Mouse (Mus musculus): ENCODE data around the gene Ctnna3. TPM values are rescaled to one million over a fixed set of nuclear protein-coding genes. Genes with fewer than 3 reads are reported as not detected.
A peak's percentile ranks its signal among the peaks of the same experiment; 100 is the strongest.

Gene Ctnna3
- polyA plus RNA-seq, 1 experiment from 2014 or later, result not detected

DNA sequence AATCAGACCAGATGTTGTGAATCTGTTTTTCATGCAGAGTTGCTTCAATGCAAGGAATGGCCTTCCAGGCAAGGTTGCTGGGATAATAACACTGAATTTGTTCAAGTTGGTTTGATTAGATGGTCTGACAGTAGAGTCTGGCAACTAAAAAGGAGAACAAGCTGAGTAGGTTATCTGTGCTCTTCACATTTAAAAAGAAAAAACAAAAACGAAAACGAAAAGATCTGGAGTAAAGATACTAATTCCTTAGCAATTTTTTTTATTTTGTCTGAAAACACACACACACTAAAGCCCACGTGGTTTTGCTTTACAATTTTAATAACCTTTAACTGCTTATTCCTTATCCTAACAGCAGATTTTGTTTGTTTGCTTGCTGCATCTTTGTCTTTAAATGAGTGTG is 1141.4 kb downstream of the Ctnna3 start:
- DNase-seq (ENCODE audit: low read depth, low spot score) (no peak), ATAC-seq (no peak)
- in situ Hi-C loops (cut with MboI; ENCODE audit: low pct_unique_long_range_greater_than_20kb), result no loop called here
- no peaks in the 10 kb centered on the region for H3K27me3 ChIP-seq
- POLR2A ChIA-PET, result no interaction called here
- CTCF ChIA-PET, result no interaction called here
- TF ChIP-seq CTCF (IDR thresholded peaks at IDR 0.05), result no peak

DNA sequence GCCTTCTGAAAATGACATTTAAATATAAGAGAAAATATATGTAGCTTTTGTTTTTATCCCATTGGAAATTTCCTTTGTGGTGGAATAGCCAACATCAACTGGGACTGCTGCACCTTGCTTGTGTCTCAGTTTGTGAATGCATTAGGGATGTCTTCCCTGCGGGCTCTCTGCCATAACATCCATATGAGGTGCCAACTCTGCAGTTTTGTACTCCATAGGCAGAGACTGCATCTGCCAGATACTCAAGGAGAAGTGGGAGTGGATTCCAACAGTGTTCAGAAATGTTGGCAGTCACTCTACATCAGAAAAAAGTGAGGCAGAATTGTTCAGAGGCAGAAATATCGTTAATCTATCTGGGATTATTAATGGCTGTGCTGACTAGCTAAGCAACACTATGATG is 1158.2 kb downstream of the Ctnna3 start:
- POLR2A ChIA-PET, result no interaction called here
- H3K27me3 ChIP-seq, result no peaks in the 10 kb centered on the region
- CTCF ChIA-PET, result no interaction called here
- ATAC-seq, result no peak
- DNase-seq (ENCODE audit: low read depth, low spot score), result no peak
- in situ Hi-C loops (cut with MboI; ENCODE audit: low pct_unique_long_range_greater_than_20kb), result no loop called here
- no peak for TF ChIP-seq CTCF (IDR thresholded peaks at IDR 0.05)

- TF ChIP-seq CTCF (IDR thresholded peaks at IDR 0.05), result no peak
- ChIA-PET CTCF (no interaction called here), POLR2A (interaction anchor here (0.6 kb wide), 1 partner anchor 502 kb away, joined by 3 read pairs; no protein-coding TSS in a partner anchor)
- in situ Hi-C loops (cut with MboI; ENCODE audit: low pct_unique_long_range_greater_than_20kb), result no loop called here
- DNase-seq (ENCODE audit: low read depth, low spot score) (no peak), ATAC-seq (no peak)
- H3K27me3 ChIP-seq, result peaks cover 5% of the 10 kb centered on the region
Observed at GRCm38 (mm10) chr10:64636760-64637159, 1206.9 kb downstream of the Ctnna3 start.

- DNase-seq (ENCODE audit: low read depth, low spot score) (no peak), ATAC-seq (no peak)
- in situ Hi-C loops (cut with MboI; ENCODE audit: low pct_unique_long_range_greater_than_20kb), result no loop called here
- peaks cover 5% of the 10 kb centered on the region for H3K27me3 ChIP-seq
- ChIA-PET CTCF (no interaction called here), POLR2A (no interaction called here)
- TF ChIP-seq CTCF (IDR thresholded peaks at IDR 0.05), result no peak
Observed at GRCm38 (mm10) chr10:64639061-64639460, 1209.2 kb downstream of the Ctnna3 start.

DNA sequence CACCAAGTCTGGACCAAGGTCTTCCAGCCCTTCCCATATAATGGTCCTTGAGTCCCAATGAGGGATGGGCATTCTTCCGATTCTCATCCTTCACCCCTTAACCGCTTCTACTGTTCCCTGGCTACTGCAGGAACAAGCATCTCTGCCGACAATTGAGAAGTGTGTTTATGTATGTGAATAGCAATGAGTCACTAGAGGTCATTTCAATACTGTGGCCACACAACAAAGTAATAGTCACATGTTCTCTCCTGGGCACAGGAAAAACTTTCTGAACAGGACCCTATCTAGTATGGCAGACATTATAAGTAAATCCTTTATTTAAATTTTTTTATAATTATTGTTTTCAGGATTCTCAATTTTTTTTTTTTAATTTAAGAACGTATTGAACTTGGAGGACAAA is 1211.2 kb downstream of the Ctnna3 start:
- peaks cover 5% of the 10 kb centered on the region for H3K27me3 ChIP-seq
- ATAC-seq (no peak), DNase-seq (ENCODE audit: low read depth, low spot score) (no peak)
- POLR2A ChIA-PET, result no interaction called here
- in situ Hi-C loops (cut with MboI; ENCODE audit: low pct_unique_long_range_greater_than_20kb), result no loop called here
- CTCF ChIA-PET, result no interaction called here
- no peak for TF ChIP-seq CTCF (IDR thresholded peaks at IDR 0.05)

- peaks cover 5% of the 10 kb centered on the region for H3K27me3 ChIP-seq
- no peak for TF ChIP-seq CTCF (IDR thresholded peaks at IDR 0.05)
- ChIA-PET CTCF (no interaction called here), POLR2A (no interaction called here)
- peak; percentile 69 for ATAC-seq
- in situ Hi-C loops (cut with MboI; ENCODE audit: low pct_unique_long_range_greater_than_20kb), result no loop called here
- no peak for DNase-seq (ENCODE audit: low read depth, low spot score)
Observed at GRCm38 (mm10) chr10:64641576-64641975, 1211.7 kb downstream of the Ctnna3 start.

DNA sequence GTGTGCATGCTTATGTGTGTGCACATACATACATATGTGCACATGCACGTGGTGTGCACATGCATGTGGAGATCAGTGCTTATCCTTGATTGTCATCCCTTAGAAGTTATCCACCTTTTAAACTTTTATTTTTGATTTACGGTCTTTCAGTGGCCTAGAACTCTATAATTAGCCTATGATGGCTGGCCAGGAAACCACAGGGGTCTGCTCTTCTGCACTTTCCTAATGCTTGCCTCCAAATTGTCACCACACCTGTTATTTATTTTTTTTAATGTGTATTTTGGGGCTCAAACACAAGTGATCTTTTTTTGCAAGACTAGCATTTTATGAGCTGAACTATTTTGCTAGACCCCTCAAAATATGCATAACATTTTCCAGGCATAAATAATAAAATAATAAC is 1214.1 kb downstream of the Ctnna3 start:
- TF ChIP-seq CTCF (IDR thresholded peaks at IDR 0.05), result no peak
- ATAC-seq (no peak), DNase-seq (ENCODE audit: low read depth, low spot score) (no peak)
- H3K27me3 ChIP-seq, result no peaks in the 10 kb centered on the region
- ChIA-PET CTCF (no interaction called here), POLR2A (no interaction called here)
- in situ Hi-C loops (cut with MboI; ENCODE audit: low pct_unique_long_range_greater_than_20kb), result no loop called here

DNA sequence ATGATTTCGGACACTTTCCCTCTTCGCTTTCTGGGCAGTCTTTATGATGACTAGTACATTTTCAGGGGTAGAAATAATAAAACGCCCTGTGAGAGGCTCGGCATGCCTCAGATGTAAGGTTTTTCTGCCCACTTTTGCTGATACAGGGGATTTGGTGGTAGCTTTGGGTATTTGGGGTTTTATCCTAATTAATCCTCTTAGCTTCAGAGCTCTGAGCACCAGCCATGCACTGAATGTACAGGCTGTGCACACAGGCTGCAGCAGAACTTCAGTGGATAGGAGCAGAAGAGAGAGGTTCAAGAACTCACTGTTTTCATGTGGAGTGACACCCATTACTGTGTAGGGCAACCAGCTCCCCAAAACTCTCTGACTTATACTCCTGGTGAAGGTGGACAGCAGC is 1231.3 kb downstream of the Ctnna3 start:
- ChIA-PET POLR2A (interaction anchor here (0.7 kb wide), 1 partner anchor 52 kb away, joined by 5 read pairs; no protein-coding TSS in a partner anchor), CTCF (interaction anchor here (1.5 kb wide), 1 partner anchor 28 kb away, joined by 4 read pairs; no protein-coding TSS in a partner anchor)
- DNase-seq (ENCODE audit: low read depth, low spot score) (no peak), ATAC-seq (no peak)
- H3K27me3 ChIP-seq, result no peaks in the 10 kb centered on the region
- in situ Hi-C loops (cut with MboI; ENCODE audit: low pct_unique_long_range_greater_than_20kb), result no loop called here
- no peak for TF ChIP-seq CTCF (IDR thresholded peaks at IDR 0.05)

DNA sequence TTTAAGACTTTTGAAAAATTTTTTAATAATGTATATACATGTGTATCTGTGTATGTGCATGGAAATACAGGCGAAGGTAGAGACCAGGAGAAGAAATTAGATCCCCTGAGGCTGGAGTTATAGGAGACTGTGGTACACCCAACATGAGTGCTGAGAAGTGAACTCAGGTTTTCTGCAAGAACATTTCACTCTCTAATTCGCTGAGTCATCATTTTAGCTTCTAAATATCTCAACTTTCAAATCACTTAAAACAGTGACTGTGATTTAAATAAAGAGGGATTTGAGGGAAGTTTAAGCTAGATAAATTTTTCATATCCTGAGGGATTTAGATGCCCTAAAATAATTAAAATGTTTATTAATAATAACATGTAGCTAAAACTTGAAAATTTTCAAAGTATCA is 1241.6 kb downstream of the Ctnna3 start:
- no peak for TF ChIP-seq CTCF (IDR thresholded peaks at IDR 0.05)
- DNase-seq (ENCODE audit: low read depth, low spot score) (no peak), ATAC-seq (no peak)
- POLR2A ChIA-PET, result no interaction called here
- in situ Hi-C loops (cut with MboI; ENCODE audit: low pct_unique_long_range_greater_than_20kb), result no loop called here
- no peaks in the 10 kb centered on the region for H3K27me3 ChIP-seq
- CTCF ChIA-PET, result no interaction called here

DNA sequence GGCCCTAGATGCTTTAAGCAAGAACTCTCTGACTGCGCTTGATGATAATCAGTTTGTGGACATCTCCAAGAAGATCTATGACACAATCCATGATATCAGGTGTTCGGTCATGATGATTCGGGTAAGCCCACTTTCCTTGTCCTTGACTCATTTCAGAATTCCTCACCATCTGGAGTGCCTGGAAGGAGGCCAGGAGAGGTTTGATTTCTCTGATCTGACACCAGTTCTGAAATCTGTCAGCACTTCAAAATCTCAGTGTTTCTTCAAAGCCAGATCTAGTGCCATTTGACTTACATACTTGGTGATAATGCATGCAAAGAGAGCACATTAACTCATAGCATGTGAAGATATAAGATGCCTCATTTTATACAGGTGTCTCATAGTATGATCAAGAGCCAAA is 1245.9 kb downstream of the Ctnna3 start:
- no peaks in the 10 kb centered on the region for H3K27me3 ChIP-seq
- no peak for TF ChIP-seq CTCF (IDR thresholded peaks at IDR 0.05)
- ChIA-PET CTCF (no interaction called here), POLR2A (no interaction called here)
- DNase-seq (ENCODE audit: low read depth, low spot score), result no peak
- in situ Hi-C loops (cut with MboI; ENCODE audit: low pct_unique_long_range_greater_than_20kb), result no loop called here
- no peak for ATAC-seq

DNA sequence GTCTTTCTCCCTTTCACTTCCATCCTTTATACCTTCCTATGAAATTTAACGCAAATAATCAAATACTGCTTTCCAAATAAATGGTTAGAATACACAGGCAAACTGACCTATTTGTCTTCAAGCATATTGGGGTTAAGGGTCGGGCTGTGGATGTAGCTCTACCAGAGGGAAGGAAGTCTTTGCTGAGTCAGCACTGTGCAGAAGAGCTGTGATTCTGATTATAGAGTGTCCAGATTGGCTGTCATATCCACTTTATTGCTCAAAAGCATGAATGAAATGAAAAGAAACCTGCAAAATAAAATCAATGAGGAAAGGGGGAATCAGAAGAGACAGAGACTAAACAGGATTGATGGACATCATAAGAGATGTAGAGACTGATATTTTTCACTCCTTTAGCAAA is 1280.1 kb downstream of the Ctnna3 start:
- in situ Hi-C loops (cut with MboI; ENCODE audit: low pct_unique_long_range_greater_than_20kb), result no loop called here
- ATAC-seq, result no peak
- H3K27me3 ChIP-seq, result no peaks in the 10 kb centered on the region
- CTCF ChIA-PET, result no interaction called here
- TF ChIP-seq CTCF (IDR thresholded peaks at IDR 0.05), result no peak
- POLR2A ChIA-PET, result no interaction called here
- no peak for DNase-seq (ENCODE audit: low read depth, low spot score)

DNA sequence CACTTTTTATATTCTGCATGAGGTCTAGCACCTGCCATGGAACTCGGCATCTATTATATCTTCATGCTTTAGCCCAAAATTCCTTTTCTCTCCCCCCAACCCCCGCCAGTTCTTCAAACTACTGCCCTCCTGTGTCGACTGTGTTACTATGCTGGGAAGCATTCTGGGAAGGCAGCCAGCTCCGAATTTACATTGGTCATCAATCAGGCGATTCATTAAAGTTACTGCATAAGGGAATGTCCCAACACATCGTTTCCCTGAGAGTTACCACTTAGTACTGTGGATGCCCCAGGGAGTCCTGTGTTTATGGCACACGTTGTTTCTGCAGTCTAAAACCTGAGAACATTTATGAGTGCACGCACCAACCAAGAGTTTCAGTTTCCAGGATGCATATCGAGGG is 1288.1 kb downstream of the Ctnna3 start:
- ATAC-seq (no peak), DNase-seq (ENCODE audit: low read depth, low spot score) (no peak)
- H3K27me3 ChIP-seq, result no peaks in the 10 kb centered on the region
- in situ Hi-C loops (cut with MboI; ENCODE audit: low pct_unique_long_range_greater_than_20kb), result no loop called here
- POLR2A ChIA-PET, result no interaction called here
- CTCF ChIA-PET, result no interaction called here
- no peak for TF ChIP-seq CTCF (IDR thresholded peaks at IDR 0.05)
